Mouse (Mus musculus) granulocyte monocyte progenitor cell, adult 5-6 weeks (primary cell): ENCODE data around the gene Entpd5. TPM values are rescaled to one million over a fixed set of nuclear protein-coding genes. Genes with fewer than 3 reads are reported as not detected.

ENCODE experiments used
- ATAC-seq: replicated peaks from 2 replicates; pipeline ENCODE4 v1.8.0; 2016; ENCODE audit warnings: mild to moderate bottlenecking, moderate TSS enrichment, inconsistent platforms; ENCODE audit not compliant: poor library complexity, severe bottlenecking
- total RNA-seq, 2 experiments: library from RNA; stranded (forward) in 1 of 2; stranded (reverse) in 1 of 2; fragments of 200-712, 200-1000 nt in 1 of 2; fragments of >200 nt in 1 of 2; fragmentation: Nextera tagmentation in 1 of 2; gene quantifications; 2 replicates each; pipeline ENCODE4 v1.2.3; 2014 to 2017

Entpd5 gene
- total RNA-seq (2014; fragmentation: Nextera tagmentation) (20.8 and 34.2 TPM in 2 replicates), total RNA-seq (2017) (14.0 and 30.8 TPM in 2 replicates)

DNA sequence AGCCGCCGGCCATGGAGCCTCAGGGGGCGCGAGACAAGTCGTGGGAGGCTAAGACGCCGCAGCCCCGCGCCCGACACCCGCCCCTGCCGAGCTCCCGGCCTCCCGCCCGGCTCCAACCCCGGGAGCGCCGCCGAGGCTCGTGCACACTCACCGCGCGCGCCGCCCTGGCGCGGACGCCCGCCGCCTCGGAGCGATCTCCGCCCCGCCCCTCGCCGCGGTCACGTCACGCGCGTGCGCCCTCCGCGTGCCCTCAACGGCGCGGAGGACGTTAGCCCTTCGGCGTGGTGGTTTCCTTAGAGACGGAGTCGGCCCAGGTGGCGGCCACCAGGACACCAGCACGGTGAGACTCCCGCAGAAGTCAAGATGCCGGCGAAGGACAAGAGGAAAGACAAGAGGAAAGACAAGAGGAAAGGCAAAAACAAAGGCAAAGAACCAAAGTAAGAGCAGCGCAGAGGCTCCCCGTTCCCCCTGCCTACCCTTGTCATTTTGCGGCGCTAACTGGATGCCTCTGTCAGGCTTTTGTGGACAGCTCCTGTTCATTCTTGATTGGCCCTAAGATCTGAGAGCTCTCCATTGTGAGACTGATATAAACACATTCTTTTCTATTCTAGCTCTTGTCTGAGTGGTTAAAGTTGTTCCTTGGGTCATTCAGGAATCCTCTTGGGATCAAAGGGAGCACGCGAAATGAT, at the start of gene Entpd5, which contains the start of gene Bbof1:
Gene Entpd5, minus strand, starts transcription at position 211 of the 689 bp plus-strand sequence.
Gene Bbof1, plus strand, starts transcription at position 253 of the 689 bp plus-strand sequence.
- ATAC-seq = peak; percentile 90

DNA sequence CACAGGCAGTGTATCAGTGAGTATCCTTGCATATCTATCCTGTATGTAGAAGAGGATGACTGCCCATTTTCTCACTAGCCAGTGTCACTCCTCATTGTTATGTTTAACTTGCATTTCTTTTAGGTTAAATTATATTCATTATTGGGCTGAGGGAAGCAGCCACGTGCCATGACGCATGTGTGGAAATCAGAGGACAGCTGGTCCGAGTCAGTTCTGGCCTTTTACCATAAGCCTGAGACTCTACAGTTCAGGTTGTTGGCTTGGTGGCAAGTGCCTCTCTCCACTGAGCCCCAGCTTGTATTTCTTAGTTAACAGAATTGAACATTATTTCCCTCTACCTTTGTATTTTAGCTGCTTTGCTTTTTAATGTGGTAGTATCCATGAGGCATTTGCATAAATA, 48.1 kb upstream of the Entpd5 start:
- no peak for ATAC-seq

GRCm38 (mm10) chr12:84451801-84452200, 43.0 kb upstream of the Entpd5 start:
- no peak for ATAC-seq

DNA sequence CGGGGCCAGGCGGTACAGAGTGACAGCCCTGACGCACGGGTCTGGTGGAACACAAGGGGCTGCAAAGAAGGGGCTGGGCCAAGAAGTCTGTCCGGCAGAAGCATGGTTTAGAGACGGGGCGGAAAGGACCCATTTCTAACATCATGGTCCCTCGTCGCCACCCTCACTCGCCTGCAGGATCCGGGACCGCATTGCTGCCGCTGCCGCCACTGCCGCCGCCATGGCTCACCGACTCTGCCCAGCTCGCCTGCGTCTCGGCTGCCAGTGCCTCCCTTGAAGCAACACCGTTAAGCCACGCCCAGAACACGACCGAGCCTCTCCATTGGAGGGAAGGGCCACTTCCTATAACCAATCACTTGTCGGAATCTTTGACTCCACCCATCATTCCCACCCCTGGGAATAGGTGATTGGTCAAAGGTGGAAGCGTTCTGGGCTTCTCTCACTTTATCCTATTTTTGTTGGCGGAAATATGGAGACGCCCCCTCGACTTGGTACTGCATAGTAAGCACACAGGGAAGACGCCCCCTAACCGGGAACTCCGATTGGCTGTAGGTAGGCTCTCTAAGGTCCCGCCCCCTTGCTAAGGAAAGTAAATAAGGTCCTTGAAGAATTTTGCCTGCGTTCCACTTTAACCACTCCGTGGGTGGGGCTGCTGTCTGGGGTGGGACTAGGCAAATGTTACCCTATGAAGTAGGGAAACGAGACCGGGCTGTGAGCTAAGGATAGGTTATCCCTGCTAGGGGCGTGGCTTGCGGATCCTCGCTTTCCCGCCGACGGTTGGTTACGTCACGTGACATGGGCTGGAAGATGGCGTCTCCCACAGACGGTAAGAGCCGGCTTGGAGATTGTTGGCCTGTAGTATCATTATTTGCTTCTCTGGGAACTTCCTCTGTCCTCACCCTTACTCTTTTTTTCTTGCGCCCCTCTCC, 42.2 kb upstream of the Entpd5 start, which contains the start of the genes Aldh6a1 and Lin52:
Gene Aldh6a1, minus strand, starts transcription at position 287 of the 929 bp plus-strand sequence.
Gene Lin52, plus strand, starts transcription at position 705 of the 929 bp plus-strand sequence.
- ATAC-seq = peak; percentile 89

- ATAC-seq = peak; percentile 28
Observed at GRCm38 (mm10) chr12:84450351-84450717, 41.5 kb upstream of the Entpd5 start.

DNA sequence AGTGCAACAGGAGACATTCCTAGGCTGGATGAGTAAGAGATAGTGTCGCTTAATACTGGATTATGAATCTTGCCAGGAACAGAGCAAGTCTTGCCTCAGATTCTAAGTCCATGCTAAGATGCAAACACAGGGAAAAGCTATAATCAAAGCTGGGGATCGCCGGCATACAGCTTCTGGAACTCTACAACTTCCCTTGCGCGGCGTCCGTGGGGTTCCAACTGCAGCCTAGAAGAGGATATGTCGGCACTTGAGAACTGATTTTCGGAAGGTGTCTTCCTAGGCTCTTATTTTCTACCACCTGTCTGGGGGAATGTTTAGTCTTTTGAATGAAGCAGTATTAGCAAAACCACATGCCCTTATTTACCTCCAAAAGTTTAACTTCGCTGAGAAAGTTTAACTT, 41.1 kb upstream of the Entpd5 start:
- no peak for ATAC-seq

DNA sequence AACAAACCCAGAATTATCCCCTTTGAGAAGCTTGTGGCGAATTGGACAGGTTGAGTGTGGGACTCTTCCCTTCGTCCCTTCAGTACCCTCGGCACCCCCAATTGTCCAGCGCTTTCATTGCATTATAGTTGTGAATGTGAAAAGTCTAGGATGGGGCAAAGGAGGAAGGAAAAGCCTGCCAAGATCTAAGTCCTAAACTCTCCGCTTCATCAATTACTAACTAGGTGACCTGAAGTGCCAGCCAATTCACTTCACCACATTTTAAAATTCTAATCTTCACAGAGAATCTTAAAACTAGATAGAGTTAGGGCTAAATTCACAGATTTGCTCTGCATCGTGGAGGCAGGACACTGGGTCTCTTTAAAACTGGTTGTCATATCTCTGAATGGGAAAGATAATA, 39.4 kb upstream of the Entpd5 start:
- no peak for ATAC-seq

DNA sequence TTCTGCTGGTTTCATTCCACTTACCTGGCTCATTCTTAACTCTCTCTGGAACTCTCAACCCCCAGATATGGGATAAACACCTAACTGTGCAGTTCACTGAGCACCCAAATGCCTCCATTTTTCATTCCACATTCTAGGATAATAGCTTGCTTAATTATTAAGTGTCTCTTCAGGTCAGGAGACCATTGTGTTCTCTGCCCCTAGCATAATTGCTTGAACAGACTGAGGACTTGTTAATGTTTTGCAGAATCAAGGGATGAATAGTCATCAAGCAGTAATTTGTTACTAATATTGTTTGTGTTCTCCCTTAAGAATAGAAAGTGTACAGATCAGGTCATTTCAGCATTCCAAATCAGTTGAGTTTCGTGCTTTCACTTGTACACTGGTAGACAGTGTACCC, 38.6 kb upstream of the Entpd5 start:
- no peak for ATAC-seq

GRCm38 (mm10) chr12:84442526-84442925, 33.7 kb upstream of the Entpd5 start:
- no peak for ATAC-seq

- ATAC-seq = no peak
Observed at GRCm38 (mm10) chr12:84438697-84439096, 29.9 kb upstream of the Entpd5 start.

- no peak for ATAC-seq
Observed at GRCm38 (mm10) chr12:84429825-84430224, 21.0 kb upstream of the Entpd5 start.

DNA sequence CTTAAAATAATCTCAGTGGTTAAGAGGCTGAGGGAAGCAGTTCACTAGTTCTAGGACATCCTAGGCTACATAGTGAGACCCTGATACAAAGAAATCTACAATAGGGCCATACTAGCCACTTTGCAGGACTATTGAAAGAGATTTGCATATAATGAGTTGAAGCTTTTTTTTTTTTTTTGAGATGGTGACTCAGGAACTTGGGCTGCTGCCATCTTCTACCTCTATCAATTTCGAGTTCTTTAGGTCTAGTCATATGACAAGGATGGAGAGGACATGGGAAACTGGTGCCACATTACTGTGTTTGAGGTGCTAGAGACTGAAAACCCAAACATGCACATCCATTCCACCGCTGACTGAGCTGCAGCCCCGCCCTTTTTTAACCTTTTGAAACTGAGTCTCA, 15.2 kb upstream of the Entpd5 start:
- no peak for ATAC-seq

- ATAC-seq = no peak
Observed at GRCm38 (mm10) chr12:84417605-84417922, 8.7 kb upstream of the Entpd5 start.

DNA sequence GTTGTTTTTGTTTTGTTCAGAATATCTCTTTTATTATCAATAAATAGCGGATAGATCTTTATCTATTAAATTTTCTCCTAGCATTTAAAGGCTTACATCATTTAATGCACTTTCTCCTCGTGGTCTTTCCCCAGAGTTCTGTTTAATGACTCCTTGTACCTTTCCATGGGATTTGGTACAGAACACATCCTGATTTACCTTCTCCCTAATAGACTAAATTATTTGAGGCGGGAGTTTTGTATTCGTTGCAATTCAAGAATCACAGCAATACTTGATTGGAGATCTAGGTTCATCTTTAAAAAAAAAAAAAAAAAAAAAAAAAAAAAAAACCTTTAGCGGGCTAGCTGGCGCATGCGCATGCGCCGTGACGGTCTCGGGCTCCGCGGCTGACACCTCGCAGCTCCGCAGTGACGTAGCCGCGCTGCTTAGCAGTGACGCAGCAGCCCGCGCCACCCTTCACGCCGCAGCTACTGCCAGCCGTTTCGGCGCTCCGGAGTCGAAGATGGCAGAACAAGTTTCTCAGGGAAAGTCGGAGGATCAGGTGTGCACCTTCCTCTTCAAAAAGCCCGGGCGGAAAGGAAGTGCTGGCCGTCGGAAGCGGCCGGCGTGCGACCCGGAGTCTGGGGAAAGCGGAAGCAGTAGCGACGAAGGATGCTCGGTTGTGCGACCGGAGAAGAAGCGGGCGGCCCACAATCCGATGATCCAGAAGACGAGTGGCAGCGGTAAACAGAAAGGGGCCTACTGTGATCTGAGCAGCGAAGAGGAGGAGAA, 8.2 kb upstream of the Entpd5 start, which contains the start of gene Rnf113a2:
Gene Rnf113a2, plus strand, starts transcription at position 363 of the 771 bp plus-strand sequence.
- peak; percentile 98 for ATAC-seq

DNA sequence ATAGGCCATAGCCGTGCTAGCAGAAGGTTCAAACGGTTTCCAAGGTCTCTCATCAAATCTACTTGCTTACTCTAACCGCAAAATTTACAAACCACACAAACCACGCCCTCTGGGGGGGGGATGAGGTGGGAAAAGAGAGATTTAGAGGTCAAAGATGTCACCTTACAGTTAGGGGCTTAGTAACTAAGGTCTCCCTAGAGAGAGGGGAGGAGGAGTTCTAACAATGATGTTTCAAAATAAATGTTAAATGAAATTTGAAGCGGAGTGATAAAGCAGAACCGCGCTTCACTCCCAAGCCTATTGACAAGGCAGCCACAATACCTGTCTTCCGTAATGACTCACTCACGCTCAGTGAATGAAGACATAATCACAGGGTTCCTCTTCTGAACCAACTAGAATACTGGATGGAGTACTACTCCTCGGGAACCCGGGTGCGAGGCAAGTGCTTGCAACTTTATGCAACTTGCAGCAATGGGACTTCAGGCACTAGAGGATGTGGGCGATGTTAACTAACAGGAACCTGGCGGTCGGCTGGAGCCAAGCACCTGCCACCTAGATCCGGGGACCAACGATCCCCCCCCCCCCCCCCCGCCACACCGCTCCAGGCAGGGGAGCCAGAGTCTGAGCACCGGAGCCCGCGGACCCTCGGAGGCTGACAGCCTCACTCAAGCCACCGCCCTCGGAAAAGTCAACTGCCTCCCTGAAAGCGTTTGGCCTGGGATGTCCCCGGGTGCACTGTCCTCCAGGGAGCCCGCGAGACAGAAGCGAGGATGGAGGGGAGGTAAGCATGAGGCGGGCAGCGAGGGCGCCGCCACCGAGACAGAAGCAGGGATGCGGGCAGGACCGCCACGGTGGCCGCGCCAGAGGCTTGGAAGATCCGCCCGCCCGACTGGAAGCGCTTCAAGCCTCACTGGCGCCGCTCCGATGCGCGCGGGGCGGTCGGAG, 683 bp downstream of the Entpd5 start:
- peak; percentile 83 for ATAC-seq

- ATAC-seq = no peak
Observed at GRCm38 (mm10) chr12:84407259-84407658, 1.6 kb downstream of the Entpd5 start.

DNA sequence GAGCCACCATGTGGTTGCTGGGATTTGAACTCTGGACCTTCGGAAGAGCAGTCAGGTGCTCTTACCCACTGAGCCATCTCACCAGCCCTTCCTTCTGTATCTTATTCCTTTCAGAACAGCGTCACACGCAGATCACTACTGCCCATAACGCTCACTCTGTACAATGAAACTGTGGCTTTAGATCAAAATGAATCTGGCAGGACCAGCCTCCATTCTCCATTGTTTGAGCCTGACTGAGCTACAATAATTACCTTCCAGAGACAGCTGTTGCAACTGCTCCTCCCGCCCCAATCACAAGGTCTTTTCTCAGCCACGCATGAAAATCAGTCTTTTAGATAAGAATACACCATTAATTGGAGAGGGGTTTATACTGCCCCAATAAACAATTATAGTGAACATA, 4.3 kb downstream of the Entpd5 start:
- no peak for ATAC-seq

DNA sequence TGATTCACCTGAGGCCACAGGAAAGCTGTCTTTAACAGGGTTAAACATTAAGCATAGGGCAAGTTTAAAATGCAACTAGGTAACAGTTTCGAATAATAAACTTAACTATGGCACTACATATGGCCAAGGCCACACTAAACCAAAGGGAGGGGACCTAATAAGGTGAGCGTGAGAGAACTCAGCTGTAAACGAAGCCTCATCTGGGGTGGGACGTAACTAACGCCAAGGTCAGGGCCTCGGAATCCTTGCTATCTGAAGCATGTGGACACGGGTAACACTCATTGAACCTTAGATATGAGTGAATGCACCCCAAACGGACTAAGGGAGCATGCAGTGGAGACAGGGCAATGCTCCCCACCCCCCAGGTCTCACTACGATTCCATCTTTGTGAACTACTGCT, 5.9 kb downstream of the Entpd5 start:
- no peak for ATAC-seq

DNA sequence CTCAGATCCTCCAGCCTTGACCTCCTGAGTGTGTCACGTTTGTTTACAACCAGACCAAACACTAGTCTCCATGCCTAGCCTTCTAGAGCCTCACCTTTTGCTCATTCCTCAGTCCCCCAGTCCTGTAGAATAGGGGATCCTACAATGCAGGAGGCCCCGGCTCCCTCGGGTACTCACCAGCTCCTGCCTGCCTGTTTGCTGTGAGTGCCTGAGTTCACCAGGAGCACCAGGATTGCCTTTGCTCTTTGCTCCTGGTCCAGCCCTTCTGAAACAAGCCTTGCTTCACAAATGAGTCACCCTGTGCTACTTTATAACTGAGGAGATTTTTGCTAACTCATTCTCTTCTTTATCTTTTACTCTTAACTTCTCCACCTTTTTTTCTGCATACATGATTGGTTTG, 8.2 kb downstream of the Entpd5 start:
- ATAC-seq = no peak
